Mouse (Mus musculus) heart, embryonic 16.5 days (tissue): Measurements from ENCODE around the gene Klhl5. TPM values are rescaled to one million over a fixed set of nuclear protein-coding genes. Genes with fewer than 3 reads are reported as not detected.

ENCODE experiments used
- ATAC-seq: fragments of 200-750 bp; cut with Nextera tagmentation; replicated peaks from 2 replicates; pipeline ENCODE4 v1.8.0; 2017; ENCODE audit warnings: moderate number of reproducible peaks; ENCODE audit not compliant: insufficient read depth, low FRiP score; ENCODE audit errors: extremely low read depth
- H3K27ac ChIP-seq: fragments of 300-500 bp; sonication (generic); 2 replicates; pipeline ENCODE4 v1.5.1; 2014; ENCODE audit warnings: mild to moderate bottlenecking, low read length, control low read depth, moderate library complexity
- H3K27me3 ChIP-seq: fragments of 300-500 bp; sonication (generic); 2 replicates; pipeline ENCODE4 v1.6.1; 2014; ENCODE audit warnings: low read length, mixed read lengths; ENCODE audit not compliant: control insufficient read depth, insufficient read depth
- H3K36me3 ChIP-seq: fragments of 300-500 bp; sonication (generic); 2 replicates; pipeline ENCODE4 v1.6.1; 2014; ENCODE audit not compliant: control insufficient read depth, insufficient read depth
- H3K4me1 ChIP-seq: fragments of 300-500 bp; sonication (generic); 2 replicates; pipeline ENCODE4 v1.6.1; 2014; ENCODE audit warnings: low read length, mixed read lengths; ENCODE audit not compliant: control insufficient read depth, insufficient read depth
- H3K4me2 ChIP-seq: fragments of 300-500 bp; sonication (generic); 2 replicates; pipeline ENCODE4 v1.6.1; 2014; ENCODE audit warnings: low read depth, mild to moderate bottlenecking, control low read depth, low read length
- H3K4me3 ChIP-seq: fragments of 300-500 bp; sonication (generic); 2 replicates; pipeline ENCODE4 v1.5.1; 2014; ENCODE audit warnings: mild to moderate bottlenecking, control low read depth, low read length
- H3K9ac ChIP-seq: fragments of 300-500 bp; sonication (generic); 2 replicates; pipeline ENCODE4 v1.6.1; 2014; ENCODE audit warnings: low read length, control low read depth
- H3K9me3 ChIP-seq: fragments of 300-500 bp; sonication (generic); replicated peaks from 2 replicates; pipeline ENCODE4 v1.6.1; 2016; ENCODE audit warnings: low read length; ENCODE audit not compliant: control insufficient read depth
- WGBS: fragments of 180-500 bp; shearing (Covaris S2); extraction: QIAGEN DNeasy Blood & Tissue Kit; methylation state at CpG from one replicate; pipeline ENCODE4 v1.1.7; 2014; 5-methylcytosine and 5-hydroxymethylcytosine counted together
- polyA plus RNA-seq: library from polyadenylated mRNA; unstranded; fragments of >200 nt; fragmentation: Nextera tagmentation; extraction: Ambion mirVana; gene quantifications from 2 replicates; pipeline ENCODE4 v1.2.1, GENCODE M21; 2015

Gene Klhl5
- polyA plus RNA-seq, result 10.2 and 13.7 TPM in 2 replicates

DNA sequence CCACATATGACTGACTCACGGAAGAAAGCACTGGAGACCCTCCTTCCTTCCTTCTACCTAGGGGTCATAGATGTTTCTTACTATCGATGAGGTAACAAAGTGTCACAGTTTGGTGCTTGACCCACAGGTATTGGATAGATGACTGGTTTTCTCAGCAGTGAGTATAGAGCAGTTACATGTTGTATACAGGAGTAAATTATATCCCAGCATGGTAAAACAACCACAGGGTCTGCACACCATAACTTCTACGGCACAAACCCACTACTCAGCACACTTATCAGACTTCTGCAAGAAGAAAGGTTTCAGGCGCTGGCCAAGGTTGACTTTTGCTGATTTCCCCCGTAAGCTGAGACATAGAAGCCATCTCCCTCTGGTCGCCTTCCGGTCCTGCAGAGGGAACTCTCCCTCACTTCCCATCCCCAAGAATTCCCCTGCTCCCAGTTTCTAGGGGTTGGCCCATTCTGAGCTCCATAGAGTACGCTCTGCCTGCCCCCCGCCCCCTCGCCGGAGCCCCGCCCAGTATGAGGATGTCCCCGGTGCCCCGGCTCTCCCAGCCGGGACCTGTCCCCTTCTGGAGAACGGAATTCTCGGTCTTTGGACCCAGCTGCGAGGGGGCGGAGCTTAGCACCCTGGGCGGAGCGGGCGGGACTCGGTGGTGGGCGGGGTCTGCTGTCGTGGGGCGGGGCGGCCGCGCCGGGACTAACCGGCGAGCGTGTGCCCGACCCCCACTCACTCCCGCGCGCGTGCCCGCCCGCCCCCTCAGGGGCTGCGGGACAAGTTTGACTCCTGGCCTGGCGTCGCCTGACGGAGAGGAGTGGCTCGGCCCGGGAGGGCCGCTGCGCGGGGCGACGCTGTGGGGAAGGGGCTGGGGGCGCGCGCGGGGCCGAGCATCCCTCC is at the start of gene Klhl5:
TSS of gene Klhl5 (plus strand) at position 664 of the 897 bp plus-strand sequence.
- ATAC-seq, result peak; percentile 93
- WGBS, result 4% methylated on average over 54 of the region's 56 CpGs

DNA sequence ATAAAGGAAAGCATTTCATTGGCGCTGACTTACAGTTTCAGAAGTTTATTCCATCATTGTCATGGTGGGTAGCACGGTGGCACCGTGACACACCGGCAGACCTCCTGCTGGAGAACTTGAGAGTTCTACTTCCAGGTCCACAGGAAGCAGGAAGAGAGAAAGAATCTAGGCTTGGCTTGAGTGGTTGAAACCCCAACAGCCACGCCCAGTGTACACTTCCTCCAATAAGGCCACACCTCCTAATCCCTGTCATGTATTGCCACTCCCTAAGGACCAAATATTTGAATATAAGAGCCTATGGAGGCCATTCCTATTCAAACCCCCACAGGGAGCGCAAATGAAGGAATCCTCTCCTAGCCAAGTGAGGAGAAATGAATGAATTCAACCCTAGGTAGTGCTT is 49.7 kb upstream of the Klhl5 start:
- H3K4me1 ChIP-seq, result no peaks in the 10 kb centered on the region
- no peaks in the 10 kb centered on the region for H3K9me3 ChIP-seq
- H3K4me3 ChIP-seq, result no peak overlapping the region
- no peak overlapping the region for H3K4me2 ChIP-seq
- no peak overlapping the region for H3K9ac ChIP-seq
- no peaks in the 10 kb centered on the region for H3K36me3 ChIP-seq
- WGBS, result 92% methylated on average over 6 of the region's 6 CpGs
- no peak overlapping the region for H3K27ac ChIP-seq
- H3K27me3 ChIP-seq, result no peaks in the 10 kb centered on the region
- ATAC-seq, result no peak

More for the DNA sequence above, at the start of gene Klhl5:
- peak within 1 kb of the TSS; percentile 91 for H3K4me3 ChIP-seq
- peaks cover 18% of the 10 kb centered on the region for H3K4me1 ChIP-seq
- peak within 1 kb of the TSS; percentile 87 for H3K27ac ChIP-seq
- H3K36me3 ChIP-seq, result no peaks in the 10 kb centered on the region
- no peaks in the 10 kb centered on the region for H3K9me3 ChIP-seq
- peak within 1 kb of the TSS; percentile 91 for H3K9ac ChIP-seq
- no peaks in the 10 kb centered on the region for H3K27me3 ChIP-seq
- peak within 1 kb of the TSS; percentile 88 for H3K4me2 ChIP-seq

DNA sequence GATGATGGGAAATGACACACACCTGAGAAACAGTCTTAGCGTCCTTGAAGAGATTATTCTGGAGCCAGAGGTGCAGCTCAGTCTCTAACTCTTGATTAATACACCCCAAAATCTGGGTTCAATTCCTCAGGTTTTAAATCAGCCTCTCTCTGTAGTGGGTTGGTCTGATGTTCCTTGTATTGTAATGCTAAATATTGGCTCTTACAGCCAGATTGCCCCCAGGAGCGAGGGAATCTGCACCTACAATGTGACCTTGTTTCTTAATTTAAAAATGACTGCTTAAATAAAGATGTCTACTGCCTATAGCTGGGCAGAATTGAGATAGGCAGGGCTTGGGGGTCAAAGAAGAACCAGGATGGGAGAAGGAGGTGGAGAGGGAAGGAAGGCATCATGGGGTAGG is 47.5 kb upstream of the Klhl5 start:
- Histone ChIP-seq H3K9ac (no peak overlapping the region), H3K9me3 (no peaks in the 10 kb centered on the region), H3K4me1 (no peaks in the 10 kb centered on the region), H3K27me3 (no peaks in the 10 kb centered on the region), H3K36me3 (no peaks in the 10 kb centered on the region), H3K4me3 (no peak overlapping the region), H3K4me2 (no peak overlapping the region), H3K27ac (no peak overlapping the region)
- WGBS, result 68% methylated on average over 2 of the region's 2 CpGs
- no peak for ATAC-seq

DNA sequence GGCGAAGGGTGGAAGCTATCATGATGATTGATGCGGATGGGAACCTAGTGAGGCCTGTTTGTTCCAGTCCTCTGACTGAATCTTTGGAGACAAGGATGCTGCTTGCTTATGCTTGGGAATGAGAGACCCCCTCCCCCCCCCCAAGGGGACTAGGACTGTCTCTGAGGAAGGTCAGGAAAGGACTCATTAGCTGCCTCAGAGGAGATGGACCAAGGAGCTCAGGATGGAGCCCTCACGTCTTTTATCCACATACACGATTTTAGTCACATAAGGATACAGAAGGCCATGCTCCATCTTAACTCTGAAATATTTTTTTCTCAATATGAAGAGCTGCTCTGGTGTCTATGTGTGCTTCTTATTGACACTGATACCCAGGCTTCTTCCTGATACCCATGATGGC is 45.1 kb upstream of the Klhl5 start:
- ATAC-seq, result no peak
- Histone ChIP-seq H3K4me3 (no peak overlapping the region), H3K4me2 (no peak overlapping the region), H3K9ac (no peak overlapping the region), H3K36me3 (no peaks in the 10 kb centered on the region), H3K27me3 (no peaks in the 10 kb centered on the region), H3K9me3 (no peaks in the 10 kb centered on the region), H3K27ac (no peak overlapping the region), H3K4me1 (no peaks in the 10 kb centered on the region)
- 90% methylated on average over 4 of the region's 4 CpGs for WGBS

DNA sequence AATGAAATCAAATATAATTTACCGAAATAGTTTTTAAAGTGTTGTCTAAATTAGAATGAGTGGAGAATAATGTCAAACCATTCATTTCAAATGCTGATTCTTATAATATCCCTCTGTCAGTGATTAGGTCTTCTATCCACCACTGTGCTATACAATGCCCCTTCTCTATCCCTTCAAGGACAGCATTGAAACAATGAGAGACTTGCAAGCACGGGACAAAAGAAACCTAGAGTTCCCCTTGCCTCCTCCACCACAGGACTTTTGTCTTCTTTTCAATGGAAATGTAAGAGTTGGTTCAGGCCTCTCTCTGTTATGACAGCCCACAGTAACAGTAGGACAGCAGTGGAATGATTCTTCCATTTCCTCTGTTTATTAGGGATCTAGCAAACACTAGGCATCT is 44.1 kb upstream of the Klhl5 start:
- Histone ChIP-seq H3K4me2 (no peak overlapping the region), H3K4me1 (no peaks in the 10 kb centered on the region), H3K9ac (no peak overlapping the region), H3K36me3 (no peaks in the 10 kb centered on the region), H3K27ac (no peak overlapping the region), H3K4me3 (no peak overlapping the region), H3K27me3 (no peaks in the 10 kb centered on the region), H3K9me3 (no peaks in the 10 kb centered on the region)
- ATAC-seq, result no peak
- WGBS, result 86% methylated on average over 2 of the region's 2 CpGs

DNA sequence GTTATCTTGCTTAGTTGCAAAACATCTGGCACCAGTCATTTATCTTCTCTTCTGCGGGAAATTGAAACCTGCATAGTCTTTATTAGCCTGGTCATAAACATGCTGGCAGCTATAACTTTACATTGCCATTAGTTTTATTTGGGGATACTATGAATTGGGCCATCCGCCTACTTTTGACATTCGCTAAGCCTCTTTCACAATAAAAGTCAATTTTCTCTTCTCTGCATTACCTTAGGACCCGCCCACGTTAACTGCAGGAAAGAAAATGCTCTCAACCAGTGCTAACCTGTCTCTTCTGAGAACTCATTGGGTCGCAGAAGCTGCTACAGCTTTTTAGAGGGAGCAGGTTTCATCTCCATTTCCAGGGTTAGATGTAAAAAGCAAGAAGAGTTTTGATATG is 39.2 kb upstream of the Klhl5 start:
- no peaks in the 10 kb centered on the region for H3K9me3 ChIP-seq
- H3K36me3 ChIP-seq, result no peaks in the 10 kb centered on the region
- no peak overlapping the region for H3K9ac ChIP-seq
- no peak for ATAC-seq
- no peaks in the 10 kb centered on the region for H3K4me1 ChIP-seq
- no peak overlapping the region for H3K4me2 ChIP-seq
- H3K4me3 ChIP-seq, result no peak overlapping the region
- no peak overlapping the region for H3K27ac ChIP-seq
- WGBS, result 85% methylated on average over 6 of the region's 6 CpGs
- H3K27me3 ChIP-seq, result no peaks in the 10 kb centered on the region

DNA sequence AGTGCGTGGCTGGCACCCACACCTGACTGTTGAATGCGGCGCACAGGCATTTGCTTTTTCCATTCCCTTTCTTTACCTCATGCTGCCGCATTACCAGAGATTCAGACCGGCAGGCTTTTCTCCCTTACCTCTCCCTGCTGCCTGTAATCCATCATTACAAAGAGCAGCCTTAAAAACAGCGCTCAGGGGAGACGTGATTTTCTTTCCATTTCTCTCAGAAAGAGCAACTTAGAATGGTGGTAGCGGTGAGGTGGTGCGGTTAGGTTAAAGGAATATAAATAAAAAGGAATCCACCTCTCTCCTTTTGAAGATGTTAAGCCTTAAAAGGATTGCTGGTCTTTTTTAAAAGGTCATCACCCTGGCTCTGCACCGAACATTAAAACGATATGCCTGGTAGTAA is 37.5 kb upstream of the Klhl5 start:
- Histone ChIP-seq H3K4me1 (no peaks in the 10 kb centered on the region), H3K9ac (no peak overlapping the region), H3K27me3 (no peaks in the 10 kb centered on the region), H3K4me3 (no peak overlapping the region), H3K4me2 (no peak overlapping the region), H3K9me3 (no peaks in the 10 kb centered on the region), H3K27ac (no peak overlapping the region), H3K36me3 (no peaks in the 10 kb centered on the region)
- WGBS, result 80% methylated on average over 11 of the region's 11 CpGs
- ATAC-seq, result no peak

DNA sequence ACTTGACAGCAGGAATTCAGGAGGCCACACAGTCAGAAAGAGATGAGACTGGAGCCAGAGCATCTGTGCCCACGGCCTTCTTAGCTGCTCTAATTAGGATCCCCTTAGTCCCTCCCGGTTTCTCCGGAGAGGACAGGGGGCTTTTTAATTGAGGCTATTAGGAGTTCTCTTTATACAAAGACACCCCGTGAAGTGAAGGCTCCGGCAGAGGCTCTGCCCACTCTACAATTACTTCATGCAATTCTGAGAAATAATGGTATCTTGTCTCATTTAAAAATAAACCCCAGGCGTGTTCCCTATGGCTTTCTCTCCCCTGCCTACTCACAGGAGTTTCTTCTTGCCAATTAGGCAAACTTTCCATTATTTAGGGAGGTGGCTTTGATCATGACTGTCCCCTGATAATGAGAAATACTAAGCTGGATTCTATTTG is 35.6 kb upstream of the Klhl5 start:
- no peak overlapping the region for H3K4me2 ChIP-seq
- no peak overlapping the region for H3K4me3 ChIP-seq
- ATAC-seq, result no peak
- no peak overlapping the region for H3K27ac ChIP-seq
- no peaks in the 10 kb centered on the region for H3K36me3 ChIP-seq
- H3K4me1 ChIP-seq, result no peaks in the 10 kb centered on the region
- 67% methylated on average over 6 of the region's 6 CpGs for WGBS
- no peak overlapping the region for H3K9ac ChIP-seq
- H3K27me3 ChIP-seq, result no peaks in the 10 kb centered on the region
- H3K9me3 ChIP-seq, result no peaks in the 10 kb centered on the region

DNA sequence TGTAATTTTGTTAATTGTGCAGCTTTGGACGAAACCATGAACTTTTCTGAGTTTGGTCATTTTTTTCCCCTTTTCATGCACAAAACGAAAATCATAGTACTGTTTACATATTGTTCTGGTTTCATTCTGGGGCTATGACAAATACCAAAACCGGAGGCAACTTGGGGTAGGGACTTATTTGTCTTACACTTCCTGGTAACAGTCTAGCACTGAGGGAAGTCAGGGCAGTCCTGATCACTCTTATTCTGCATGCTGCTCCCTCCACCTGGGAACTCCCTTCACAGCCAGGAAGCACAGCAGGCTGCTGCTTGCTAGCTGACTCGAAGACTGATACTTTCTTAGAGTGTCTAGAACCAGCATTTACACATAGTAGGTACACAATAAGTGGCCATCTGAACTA is 34.1 kb upstream of the Klhl5 start:
- Histone ChIP-seq H3K4me1 (no peaks in the 10 kb centered on the region), H3K9me3 (no peaks in the 10 kb centered on the region), H3K36me3 (no peaks in the 10 kb centered on the region), H3K9ac (no peak overlapping the region), H3K4me3 (no peak overlapping the region), H3K27ac (no peak overlapping the region), H3K4me2 (no peak overlapping the region), H3K27me3 (no peaks in the 10 kb centered on the region)
- no peak for ATAC-seq
- WGBS, result 68% methylated on average over 4 of the region's 4 CpGs
